Mouse (Mus musculus): ENCODE data around the gene Prpf40b. TPM values are rescaled to one million over a fixed set of nuclear protein-coding genes. Genes with fewer than 3 reads are reported as not detected.

The Prpf40b gene
- polyA plus RNA-seq, 1 experiment from 2014 or later = 30.5 TPM

DNA sequence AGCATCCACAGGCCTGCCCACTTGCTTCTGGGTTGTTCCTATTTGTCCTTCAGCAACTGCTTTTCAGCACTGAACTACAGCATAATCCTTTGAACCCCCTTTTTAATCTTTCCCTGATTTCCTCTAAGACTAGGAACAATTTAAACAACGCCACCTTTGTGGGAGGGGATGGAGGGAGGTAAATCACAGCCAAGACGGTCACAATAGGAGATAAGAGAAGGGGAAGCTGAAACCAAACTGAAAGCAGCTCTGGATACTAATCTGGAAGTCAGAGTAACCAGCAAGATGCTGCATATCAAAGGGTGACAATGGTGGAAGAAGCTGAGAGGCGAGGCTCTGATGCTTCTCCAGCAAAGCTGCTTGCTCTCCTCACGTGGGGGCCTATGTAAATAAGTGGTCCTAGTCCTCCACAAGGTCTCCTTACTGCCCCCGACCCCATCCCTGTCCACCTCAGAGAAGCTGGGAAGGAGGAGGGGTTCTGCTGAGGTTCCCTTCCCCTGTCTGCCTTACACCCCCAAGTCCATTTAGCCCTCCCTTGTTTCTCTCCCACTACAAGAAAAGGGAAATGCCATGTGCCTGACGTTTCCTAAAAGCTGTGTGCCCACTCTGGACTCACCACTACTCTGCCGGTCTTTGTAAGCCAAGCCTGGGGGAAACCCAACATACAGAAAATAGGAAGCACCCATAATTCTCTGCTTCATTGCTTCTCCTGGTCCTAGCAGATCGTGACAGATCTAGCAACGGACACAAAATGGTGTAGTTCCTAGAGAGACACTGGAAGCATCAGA is 47.5 kb downstream of the Prpf40b start:
- no peak for ATAC-seq (replicated peaks; ENCODE audit: low FRiP score)
- Histone ChIP-seq H3K4me1 (replicated peaks; ENCODE audit: control insufficient read depth, insufficient read depth, low read length) (peaks cover 42% of the 10 kb centered on the region), H3K36me3 (ENCODE audit: control insufficient read depth, insufficient read depth, low read length) (no peaks in the 10 kb centered on the region), H3K9ac (ENCODE audit: low read depth, low read length) (no peak overlapping the region), H3K27me3 (replicated peaks; ENCODE audit: control insufficient read depth, insufficient read depth, low read length) (0 out of 2 replicates have a peak, but pooled peaks cover 3% of the 10 kb centered on the region), H3K27ac (ENCODE audit: low read depth, low read length) (no peak overlapping the region), H3K4me2 (no peak overlapping the region), H3K9me3 (ENCODE audit: control insufficient read depth, low read length) (no peaks in the 10 kb centered on the region), H3K4me3 (ENCODE audit: low read depth, low read length) (no peak overlapping the region)
- WGBS = 31% methylated on average over 9 of the region's 9 CpGs
- DNase-seq (ENCODE audit: low spot score) = no peak

DNA sequence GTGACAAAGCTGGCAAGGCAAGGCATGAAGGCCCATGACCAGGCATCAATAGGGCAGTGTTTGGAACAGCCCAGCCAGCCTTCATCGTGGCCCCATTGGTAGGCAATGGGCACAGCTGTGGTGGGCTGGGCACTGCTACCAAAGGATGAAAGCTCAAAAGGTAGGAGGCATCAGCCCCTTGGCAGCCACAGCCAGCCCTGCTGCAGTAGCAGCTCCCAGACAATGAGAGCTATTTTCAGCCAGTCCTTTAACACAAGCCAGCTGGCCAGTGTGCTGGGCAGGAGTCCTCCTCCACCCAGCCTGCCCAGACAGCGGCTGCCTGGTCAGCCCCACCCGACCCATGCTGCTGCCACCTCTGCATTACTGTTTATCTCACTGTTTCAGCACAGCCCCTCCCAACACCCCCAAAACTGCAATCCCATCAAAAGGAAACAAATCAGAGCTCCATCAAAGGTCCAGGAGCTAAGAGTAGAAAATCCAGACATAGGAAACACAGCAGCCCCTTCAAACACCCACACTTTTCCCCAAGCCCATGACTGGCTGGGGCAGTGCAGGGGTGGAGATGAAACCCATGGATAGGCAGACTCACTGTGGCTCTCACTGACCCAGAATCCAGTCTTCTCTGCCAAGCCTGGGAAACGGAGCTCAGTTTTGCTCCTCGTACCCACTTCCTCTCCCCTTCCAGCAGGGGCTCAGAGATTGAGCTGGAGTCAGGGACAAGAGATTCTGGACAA is 48.7 kb downstream of the Prpf40b start:
- 34% methylated on average over 5 of the region's 5 CpGs for WGBS
- no peaks in the 10 kb centered on the region for H3K36me3 ChIP-seq (ENCODE audit: control insufficient read depth, insufficient read depth, low read length)
- H3K27ac ChIP-seq (ENCODE audit: low read depth, low read length) = no peak overlapping the region
- DNase-seq (ENCODE audit: low spot score) = no peak
- H3K9ac ChIP-seq (ENCODE audit: low read depth, low read length) = no peak overlapping the region
- ATAC-seq (replicated peaks; ENCODE audit: low FRiP score) = no peak
- H3K27me3 ChIP-seq (replicated peaks; ENCODE audit: control insufficient read depth, insufficient read depth, low read length) = 0 out of 2 replicates have a peak, but pooled peaks cover 3% of the 10 kb centered on the region
- H3K4me1 ChIP-seq (replicated peaks; ENCODE audit: control insufficient read depth, insufficient read depth, low read length) = peaks cover 44% of the 10 kb centered on the region
- H3K4me3 ChIP-seq (ENCODE audit: low read depth, low read length) = no peak overlapping the region
- H3K9me3 ChIP-seq (ENCODE audit: control insufficient read depth, low read length) = no peaks in the 10 kb centered on the region
- no peak overlapping the region for H3K4me2 ChIP-seq

- Histone ChIP-seq H3K27ac (ENCODE audit: low read depth, low read length) (no peak overlapping the region), H3K9me3 (ENCODE audit: control insufficient read depth, low read length) (no peaks in the 10 kb centered on the region), H3K4me2 (no peak overlapping the region), H3K4me3 (ENCODE audit: low read depth, low read length) (no peak overlapping the region), H3K9ac (ENCODE audit: low read depth, low read length) (no peak overlapping the region), H3K4me1 (replicated peaks; ENCODE audit: control insufficient read depth, insufficient read depth, low read length) (peaks cover 43% of the 10 kb centered on the region), H3K27me3 (replicated peaks; ENCODE audit: control insufficient read depth, insufficient read depth, low read length) (0 out of 2 replicates have a peak, but pooled peaks cover 3% of the 10 kb centered on the region), H3K36me3 (ENCODE audit: control insufficient read depth, insufficient read depth, low read length) (no peaks in the 10 kb centered on the region)
- no peak for ATAC-seq (replicated peaks; ENCODE audit: low FRiP score)
- no peak for DNase-seq (ENCODE audit: low spot score)
- 64% methylated on average over 8 of the region's 8 CpGs for WGBS
Observed at GRCm38 (mm10) chr15:99344148-99344870, 49.4 kb downstream of the Prpf40b start.

DNA sequence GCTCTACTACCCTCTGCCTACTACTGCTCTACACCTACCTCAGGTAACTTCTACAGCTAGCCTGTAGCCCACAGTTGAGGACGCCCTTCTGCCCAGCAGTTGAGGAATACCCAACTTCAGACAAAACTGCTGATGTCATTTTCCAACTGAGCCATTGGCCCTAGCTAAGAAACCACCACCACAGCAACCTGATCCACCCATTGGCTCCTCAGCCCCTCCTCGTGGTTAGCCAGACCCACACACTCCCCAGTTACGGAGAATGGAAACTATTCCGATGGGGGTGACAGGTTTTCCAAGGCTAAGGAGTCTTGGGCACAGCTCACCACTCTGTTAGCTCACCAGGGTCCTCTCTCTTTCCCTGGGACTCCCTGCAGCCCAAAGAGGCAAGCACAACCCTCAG is 50.1 kb downstream of the Prpf40b start:
- H3K36me3 ChIP-seq (ENCODE audit: control insufficient read depth, insufficient read depth, low read length) = no peaks in the 10 kb centered on the region
- ATAC-seq (replicated peaks; ENCODE audit: low FRiP score) (no peak), DNase-seq (ENCODE audit: low spot score) (no peak)
- H3K4me3 ChIP-seq (ENCODE audit: low read depth, low read length) = no peak overlapping the region
- H3K27me3 ChIP-seq (replicated peaks; ENCODE audit: control insufficient read depth, insufficient read depth, low read length) = 0 out of 2 replicates have a peak, but pooled peaks cover 3% of the 10 kb centered on the region
- H3K9ac ChIP-seq (ENCODE audit: low read depth, low read length) = no peak overlapping the region
- H3K9me3 ChIP-seq (ENCODE audit: control insufficient read depth, low read length) = no peaks in the 10 kb centered on the region
- H3K4me2 ChIP-seq = no peak overlapping the region
- no peak overlapping the region for H3K27ac ChIP-seq (ENCODE audit: low read depth, low read length)
- WGBS = 65% methylated on average over 4 of the region's 4 CpGs
- H3K4me1 ChIP-seq (replicated peaks; ENCODE audit: control insufficient read depth, insufficient read depth, low read length) = peaks cover 42% of the 10 kb centered on the region

GRCm38 (mm10) chr15:99351610-99352009 is 56.7 kb downstream of the Prpf40b start:
- H3K36me3 ChIP-seq (ENCODE audit: control insufficient read depth, insufficient read depth, low read length) = no peaks in the 10 kb centered on the region
- no peaks in the 10 kb centered on the region for H3K9me3 ChIP-seq (ENCODE audit: control insufficient read depth, low read length)
- H3K4me3 ChIP-seq (ENCODE audit: low read depth, low read length) = no peak overlapping the region
- no peak overlapping the region for H3K9ac ChIP-seq (ENCODE audit: low read depth, low read length)
- WGBS = 70% methylated on average over 6 of the region's 6 CpGs
- H3K4me1 ChIP-seq (replicated peaks; ENCODE audit: control insufficient read depth, insufficient read depth, low read length) = peaks cover 13% of the 10 kb centered on the region; the same call in 1 of the 2 replicates
- H3K27me3 ChIP-seq (replicated peaks; ENCODE audit: control insufficient read depth, insufficient read depth, low read length) = no peaks in the 10 kb centered on the region
- no peak overlapping the region for H3K4me2 ChIP-seq
- DNase-seq (ENCODE audit: low spot score) (no peak), ATAC-seq (replicated peaks; ENCODE audit: low FRiP score) (no peak)
- H3K27ac ChIP-seq (ENCODE audit: low read depth, low read length) = no peak overlapping the region

DNA sequence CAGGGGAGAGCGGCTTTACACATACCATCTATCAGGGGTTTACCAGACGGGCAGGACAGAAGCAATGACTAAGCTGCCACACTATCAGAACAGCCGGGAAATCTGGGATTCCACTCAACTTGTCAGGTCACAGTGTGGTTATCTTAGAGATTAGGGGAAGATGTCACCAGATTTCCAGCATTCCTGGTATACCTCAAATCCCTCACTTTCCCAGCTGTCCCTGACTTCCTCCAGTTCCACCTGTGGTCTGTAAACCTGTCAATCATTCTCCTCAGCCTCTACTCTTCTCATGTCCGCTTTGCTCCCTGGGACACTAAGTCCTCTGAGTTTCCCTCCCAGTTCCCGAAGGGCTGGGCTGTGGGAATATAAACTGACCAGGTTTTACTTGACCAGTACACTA is 57.4 kb downstream of the Prpf40b start:
- 39% methylated on average over 5 of the region's 5 CpGs for WGBS
- Histone ChIP-seq H3K4me3 (ENCODE audit: low read depth, low read length) (no peak overlapping the region), H3K9ac (ENCODE audit: low read depth, low read length) (no peak overlapping the region), H3K9me3 (ENCODE audit: control insufficient read depth, low read length) (no peaks in the 10 kb centered on the region), H3K4me1 (replicated peaks; ENCODE audit: control insufficient read depth, insufficient read depth, low read length) (peaks cover 13% of the 10 kb centered on the region; the same call in 1 of the 2 replicates), H3K27ac (ENCODE audit: low read depth, low read length) (no peak overlapping the region), H3K4me2 (no peak overlapping the region), H3K36me3 (ENCODE audit: control insufficient read depth, insufficient read depth, low read length) (no peaks in the 10 kb centered on the region), H3K27me3 (replicated peaks; ENCODE audit: control insufficient read depth, insufficient read depth, low read length) (no peaks in the 10 kb centered on the region)
- ATAC-seq (replicated peaks; ENCODE audit: low FRiP score) (no peak), DNase-seq (ENCODE audit: low spot score) (no peak)

GRCm38 (mm10) chr15:99355660-99356059 is 60.8 kb downstream of the Prpf40b start:
- H3K9me3 ChIP-seq (ENCODE audit: control insufficient read depth, low read length) = no peaks in the 10 kb centered on the region
- WGBS = 71% methylated on average over 6 of the region's 6 CpGs
- H3K27ac ChIP-seq (ENCODE audit: low read depth, low read length) = no peak overlapping the region
- H3K4me1 ChIP-seq (replicated peaks; ENCODE audit: control insufficient read depth, insufficient read depth, low read length) = peaks cover 7% of the 10 kb centered on the region; the same call in 1 of the 2 replicates
- H3K27me3 ChIP-seq (replicated peaks; ENCODE audit: control insufficient read depth, insufficient read depth, low read length) = no peaks in the 10 kb centered on the region
- H3K36me3 ChIP-seq (ENCODE audit: control insufficient read depth, insufficient read depth, low read length) = no peaks in the 10 kb centered on the region
- no peak overlapping the region for H3K4me3 ChIP-seq (ENCODE audit: low read depth, low read length)
- DNase-seq (ENCODE audit: low spot score) = no peak
- no peak overlapping the region for H3K9ac ChIP-seq (ENCODE audit: low read depth, low read length)
- H3K4me2 ChIP-seq = no peak overlapping the region
- no peak for ATAC-seq (replicated peaks; ENCODE audit: low FRiP score)

- H3K9me3 ChIP-seq (ENCODE audit: control insufficient read depth, low read length) = no peaks in the 10 kb centered on the region
- no peak overlapping the region for H3K4me3 ChIP-seq (ENCODE audit: low read depth, low read length)
- DNase-seq (ENCODE audit: low spot score) (no peak), ATAC-seq (replicated peaks; ENCODE audit: low FRiP score) (no peak)
- 65% methylated on average over 6 of the region's 6 CpGs for WGBS
- no peak overlapping the region for H3K9ac ChIP-seq (ENCODE audit: low read depth, low read length)
- peaks cover 7% of the 10 kb centered on the region; the same call in 1 of the 2 replicates for H3K4me1 ChIP-seq (replicated peaks; ENCODE audit: control insufficient read depth, insufficient read depth, low read length)
- H3K27ac ChIP-seq (ENCODE audit: low read depth, low read length) = no peak overlapping the region
- no peaks in the 10 kb centered on the region for H3K27me3 ChIP-seq (replicated peaks; ENCODE audit: control insufficient read depth, insufficient read depth, low read length)
- H3K36me3 ChIP-seq (ENCODE audit: control insufficient read depth, insufficient read depth, low read length) = no peaks in the 10 kb centered on the region
- no peak overlapping the region for H3K4me2 ChIP-seq
Observed at GRCm38 (mm10) chr15:99356462-99356861, 61.6 kb downstream of the Prpf40b start.

Data from liver, embryonic 11.5 days (tissue).